Mouse (Mus musculus) hindbrain, embryonic 16.5 days (tissue): Measurements from ENCODE around the gene Eda. TPM values are rescaled to one million over a fixed set of nuclear protein-coding genes. Genes with fewer than 3 reads are reported as not detected.

Source experiments
- ATAC-seq: fragments of 200-750 bp; cut with Nextera tagmentation; 2 replicates; pipeline ENCODE4 v1.8.0; 2017; ENCODE audit warnings: moderate TSS enrichment, moderate library complexity
- H3K27ac ChIP-seq: fragments of 300-500 bp; sonication (generic); 2 replicates; pipeline ENCODE4 v1.5.1; 2014; ENCODE audit warnings: low read depth, mild to moderate bottlenecking, control low read depth, low read length, moderate library complexity
- H3K27me3 ChIP-seq: fragments of 300-500 bp; sonication (generic); replicated peaks from 2 replicates; pipeline ENCODE4 v1.6.1; 2014; ENCODE audit warnings: low read length; ENCODE audit not compliant: control insufficient read depth, insufficient read depth
- H3K36me3 ChIP-seq: fragments of 300-500 bp; sonication (generic); 2 replicates; pipeline ENCODE4 v1.6.1; 2014; ENCODE audit warnings: mild to moderate bottlenecking, low read length, moderate library complexity, mixed read lengths; ENCODE audit not compliant: control insufficient read depth, insufficient read depth
- H3K4me1 ChIP-seq: fragments of 300-500 bp; sonication (generic); 2 replicates; pipeline ENCODE4 v1.6.1; 2014; ENCODE audit warnings: low read depth, low read length; ENCODE audit not compliant: control insufficient read depth, insufficient read depth
- H3K4me2 ChIP-seq: fragments of 300-500 bp; sonication (generic); 2 replicates; pipeline ENCODE4 v1.6.1; 2014; ENCODE audit warnings: mild to moderate bottlenecking, low read length, control low read depth, moderate library complexity
- H3K4me3 ChIP-seq: fragments of 300-500 bp; sonication (generic); 2 replicates; pipeline ENCODE4 v1.5.1; 2014; ENCODE audit warnings: mild to moderate bottlenecking, low read length, control low read depth, moderate library complexity
- H3K9ac ChIP-seq: fragments of 300-500 bp; sonication (generic); 2 replicates; pipeline ENCODE4 v1.6.1; 2014; ENCODE audit warnings: low read depth, mild to moderate bottlenecking, control low read depth, low read length, moderate library complexity
- H3K9me3 ChIP-seq: fragments of 300-500 bp; sonication (generic); 2 replicates; pipeline ENCODE4 v1.6.1; 2014; ENCODE audit warnings: mild to moderate bottlenecking, low read length, moderate library complexity; ENCODE audit not compliant: control insufficient read depth
- WGBS: fragments of 180-500 bp; shearing (Covaris S2); extraction: QIAGEN DNeasy Blood & Tissue Kit; methylation state at CpG from one replicate; pipeline ENCODE4 v1.1.7; 2014; 5-methylcytosine and 5-hydroxymethylcytosine counted together
- polyA plus RNA-seq: library from polyadenylated mRNA; unstranded; fragments of >200 nt; fragmentation: Nextera tagmentation; extraction: Ambion mirVana; gene quantifications from 2 replicates; pipeline ENCODE4 v1.2.1, GENCODE M21; 2015

The Eda gene
- polyA plus RNA-seq, 1 experiment from 2014 or later = 2.5 TPM

DNA sequence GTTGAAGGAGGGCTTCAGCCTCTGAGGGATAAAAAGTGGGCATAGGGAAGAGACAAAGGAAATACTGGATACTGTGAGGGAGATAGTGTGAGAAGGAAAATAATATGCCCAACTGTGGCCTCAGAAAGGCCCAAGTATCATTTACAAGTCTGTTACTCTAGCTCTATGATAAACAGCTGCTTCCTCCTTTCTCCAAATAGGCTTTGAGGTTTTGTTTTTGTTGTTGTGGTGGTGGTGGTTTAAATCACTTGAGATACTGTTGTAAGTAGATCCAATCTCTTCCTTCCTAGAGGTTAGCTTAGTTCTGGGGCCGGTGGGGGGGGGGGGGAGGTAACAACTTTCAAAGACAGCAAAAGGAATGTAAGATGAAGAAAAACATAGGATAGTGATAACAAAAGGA, 143.0 kb downstream of the Eda start:
- Histone ChIP-seq H3K9me3 (no peaks in the 10 kb centered on the region), H3K36me3 (no peaks in the 10 kb centered on the region), H3K4me3 (no peak overlapping the region), H3K4me2 (no peak overlapping the region), H3K27ac (no peak overlapping the region), H3K9ac (no peak overlapping the region), H3K27me3 (peaks cover 2% of the 10 kb centered on the region; the same call in 1 of the 2 replicates), H3K4me1 (no peaks in the 10 kb centered on the region)
- no peak for ATAC-seq
- WGBS = 53% methylated on average over 1 of the region's 1 CpGs

DNA sequence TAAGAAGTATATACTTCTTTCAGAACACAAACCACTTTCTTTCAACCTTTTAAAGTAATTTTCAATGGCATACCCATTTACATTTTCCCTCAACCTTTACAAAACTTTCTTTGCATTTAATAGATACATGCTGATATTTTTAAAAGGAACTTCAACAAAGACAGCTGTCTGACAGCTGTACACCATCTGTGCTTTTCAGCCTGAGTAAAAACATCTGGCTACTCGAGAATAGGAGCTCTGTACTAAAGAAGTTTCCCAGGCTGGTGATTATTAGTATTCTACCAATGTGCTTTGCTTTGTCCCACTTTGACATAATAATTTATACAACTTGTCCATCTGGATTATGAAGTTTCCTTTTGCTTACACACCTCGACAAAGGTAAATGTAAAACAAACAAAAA, 219.9 kb downstream of the Eda start:
- H3K9me3 ChIP-seq = no peaks in the 10 kb centered on the region
- no peak overlapping the region for H3K4me2 ChIP-seq
- no peaks in the 10 kb centered on the region for H3K27me3 ChIP-seq
- H3K4me3 ChIP-seq = no peak overlapping the region
- WGBS = 40% methylated on average over 2 of the region's 2 CpGs
- no peak overlapping the region for H3K9ac ChIP-seq
- no peaks in the 10 kb centered on the region for H3K36me3 ChIP-seq
- H3K4me1 ChIP-seq = no peaks in the 10 kb centered on the region
- ATAC-seq = no peak
- no peak overlapping the region for H3K27ac ChIP-seq

DNA sequence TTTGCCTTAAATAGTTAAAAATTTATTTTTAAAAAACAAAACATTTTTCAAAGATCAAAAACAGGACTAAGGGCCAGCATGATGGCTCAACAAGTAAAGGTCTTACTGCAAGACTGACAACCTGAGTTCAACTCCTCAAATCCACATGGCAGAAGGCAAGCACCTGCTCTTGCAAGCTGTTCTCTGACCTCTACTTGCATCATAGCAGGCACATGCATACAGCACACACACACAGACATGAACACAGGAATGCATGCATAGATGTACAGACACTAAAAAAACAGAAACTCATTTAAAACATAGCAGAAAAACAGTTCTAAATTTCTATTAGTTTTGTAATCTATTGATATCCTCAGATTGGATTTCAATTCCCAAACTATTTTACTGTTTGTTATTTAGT, 338.2 kb downstream of the Eda start:
- Histone ChIP-seq H3K9ac (no peak overlapping the region), H3K27ac (no peak overlapping the region), H3K27me3 (no peaks in the 10 kb centered on the region; the same call in 1 of the 2 replicates), H3K4me3 (no peak overlapping the region), H3K9me3 (no peaks in the 10 kb centered on the region), H3K4me2 (no peak overlapping the region), H3K4me1 (no peaks in the 10 kb centered on the region), H3K36me3 (no peaks in the 10 kb centered on the region)
- ATAC-seq = no peak

DNA sequence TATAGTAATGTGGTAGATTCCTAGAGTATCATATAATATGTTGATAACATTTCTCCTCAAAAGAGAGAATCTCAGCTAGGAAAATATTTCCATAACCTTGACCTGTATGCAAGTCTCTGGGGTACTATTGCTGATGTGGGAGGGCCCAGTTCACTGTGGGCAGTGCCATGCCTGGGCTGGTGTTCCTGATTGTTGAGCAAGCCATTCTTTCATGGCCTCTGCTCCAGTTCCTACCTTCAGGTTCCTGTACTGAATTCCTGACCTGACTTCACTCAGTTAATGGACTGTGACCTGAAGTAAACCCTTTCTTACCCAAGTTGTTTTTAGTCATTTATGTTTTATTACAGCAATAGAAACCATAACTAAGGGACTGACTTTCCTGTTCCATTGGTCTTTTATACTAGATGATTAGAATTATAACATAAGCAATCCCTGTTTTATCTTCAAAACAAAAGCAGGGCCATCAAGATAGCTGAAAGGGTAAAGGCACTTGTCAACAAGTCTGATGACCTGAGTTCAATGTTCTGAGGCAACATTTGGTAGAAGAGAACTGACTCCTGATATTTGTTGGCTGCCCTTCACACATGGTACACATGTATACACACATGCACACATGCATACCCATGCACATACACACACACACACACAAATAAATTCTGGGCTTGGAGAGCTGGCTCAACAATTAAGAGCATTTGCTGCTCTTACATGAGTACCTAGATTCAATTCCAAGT, 338.9 kb downstream of the Eda start:
- Histone ChIP-seq H3K4me1 (no peaks in the 10 kb centered on the region), H3K4me3 (no peak overlapping the region), H3K27ac (no peak overlapping the region), H3K27me3 (no peaks in the 10 kb centered on the region; the same call in 1 of the 2 replicates), H3K9me3 (no peaks in the 10 kb centered on the region), H3K36me3 (no peaks in the 10 kb centered on the region), H3K4me2 (no peak overlapping the region), H3K9ac (no peak overlapping the region)
- no peak for ATAC-seq

DNA sequence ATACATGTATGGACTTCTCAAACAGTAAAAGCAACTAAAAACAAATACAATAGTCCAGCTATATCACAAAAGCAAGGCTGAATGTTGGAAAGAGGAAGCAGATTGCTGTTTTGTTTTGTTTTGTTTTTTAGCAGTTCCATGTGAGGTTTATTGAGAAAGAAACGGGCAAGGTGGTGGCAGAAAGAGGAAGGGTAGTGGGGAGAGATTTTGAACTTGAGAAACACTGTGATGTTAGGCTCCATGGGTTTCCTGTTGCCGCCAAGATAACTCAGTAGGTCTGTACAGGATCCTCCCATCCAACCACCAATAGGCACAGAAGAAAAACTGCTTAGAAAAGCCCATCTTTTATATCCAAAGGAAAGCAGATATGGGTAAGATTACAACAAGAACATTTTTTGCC, 365.3 kb downstream of the Eda start:
- Histone ChIP-seq H3K4me2 (no peak overlapping the region), H3K27me3 (peaks cover 3% of the 10 kb centered on the region; the same call in 1 of the 2 replicates), H3K36me3 (no peaks in the 10 kb centered on the region), H3K9ac (no peak overlapping the region), H3K9me3 (no peaks in the 10 kb centered on the region), H3K4me3 (no peak overlapping the region), H3K27ac (no peak overlapping the region), H3K4me1 (no peaks in the 10 kb centered on the region)
- no peak for ATAC-seq
- WGBS = 84% methylated on average over 2 of the region's 2 CpGs

DNA sequence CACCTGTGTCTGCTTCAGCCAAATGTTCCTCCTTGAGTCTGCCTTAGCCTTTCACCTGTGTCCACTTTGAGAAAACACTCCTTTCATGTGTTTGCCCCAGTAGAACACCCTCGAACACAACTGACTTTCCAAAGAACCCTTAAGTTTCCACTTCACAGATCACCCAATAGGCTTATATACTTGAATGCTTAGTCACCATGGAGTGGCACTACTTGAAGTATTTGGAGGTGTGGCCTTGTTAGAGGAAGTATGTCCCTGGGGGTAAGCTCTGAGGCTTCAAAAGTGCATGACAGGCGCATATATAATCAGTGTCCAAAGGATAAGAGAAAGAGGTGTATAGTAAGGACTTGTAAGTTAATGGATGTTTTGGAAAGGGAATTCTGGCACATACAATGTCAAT, 369.0 kb downstream of the Eda start:
- H3K36me3 ChIP-seq = no peaks in the 10 kb centered on the region

DNA sequence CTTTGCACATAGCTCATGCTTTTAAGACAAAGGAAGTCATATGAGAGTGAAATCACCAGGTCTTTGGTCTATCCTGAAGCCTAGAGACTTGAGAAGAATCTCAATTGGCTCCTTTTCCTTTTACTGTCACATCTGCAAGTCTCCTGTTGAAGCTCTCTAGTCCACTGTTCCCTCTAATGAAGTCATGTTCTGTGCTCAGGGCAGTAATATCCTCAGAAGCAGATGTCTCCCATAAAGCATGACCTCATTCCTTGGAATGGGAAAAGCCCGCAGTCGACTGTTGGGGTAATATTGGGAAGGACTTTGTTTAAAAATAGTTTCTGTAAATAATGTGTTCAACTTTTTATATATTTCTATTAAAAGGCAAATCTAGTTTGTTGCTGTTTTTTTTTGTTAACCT, 381.6 kb downstream of the Eda start:
- H3K4me3 ChIP-seq = no peak overlapping the region
- no peak overlapping the region for H3K4me2 ChIP-seq
- H3K27ac ChIP-seq = no peak overlapping the region
- ATAC-seq = no peak
- H3K27me3 ChIP-seq = no peaks in the 10 kb centered on the region
- H3K4me1 ChIP-seq = no peaks in the 10 kb centered on the region
- no peaks in the 10 kb centered on the region for H3K36me3 ChIP-seq
- H3K9ac ChIP-seq = no peak overlapping the region
- 91% methylated on average over 2 of the region's 2 CpGs for WGBS
- H3K9me3 ChIP-seq = no peaks in the 10 kb centered on the region

More for the DNA sequence above, 369.0 kb downstream of the Eda start:
- Histone ChIP-seq H3K4me1 (no peaks in the 10 kb centered on the region), H3K9ac (no peak overlapping the region), H3K27me3 (peaks cover 3% of the 10 kb centered on the region; the same call in 1 of the 2 replicates), H3K9me3 (no peaks in the 10 kb centered on the region), H3K4me2 (no peak overlapping the region), H3K27ac (no peak overlapping the region), H3K4me3 (no peak overlapping the region)
- 84% methylated on average over 2 of the region's 2 CpGs for WGBS
- ATAC-seq = no peak

DNA sequence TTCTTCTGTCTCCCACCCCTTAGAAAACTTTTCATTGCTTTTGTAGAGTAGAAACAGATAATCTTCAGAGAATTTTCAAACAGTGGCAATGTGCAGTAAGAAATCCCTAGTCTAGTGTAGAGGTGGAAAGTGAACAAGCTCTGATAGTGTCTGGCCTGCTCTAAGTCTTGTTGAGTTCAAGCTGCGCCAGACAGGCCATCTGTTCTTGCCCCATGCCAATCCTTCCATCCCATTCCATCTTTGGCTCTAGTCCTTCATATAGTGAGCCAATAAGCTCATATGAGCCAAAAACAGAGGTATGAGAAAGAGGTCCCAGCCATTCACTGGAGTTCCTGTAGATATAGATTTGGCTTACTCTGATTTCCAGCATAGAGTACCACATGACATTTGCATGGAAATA, 414.5 kb downstream of the Eda start:
- Histone ChIP-seq H3K4me3 (no peak overlapping the region), H3K9ac (no peak overlapping the region), H3K4me2 (no peak overlapping the region), H3K4me1 (no peaks in the 10 kb centered on the region), H3K36me3 (no peaks in the 10 kb centered on the region), H3K27me3 (no peaks in the 10 kb centered on the region), H3K9me3 (no peaks in the 10 kb centered on the region), H3K27ac (no peak overlapping the region)
- WGBS = 80% methylated on average over 1 of the region's 1 CpGs
- ATAC-seq = no peak

DNA sequence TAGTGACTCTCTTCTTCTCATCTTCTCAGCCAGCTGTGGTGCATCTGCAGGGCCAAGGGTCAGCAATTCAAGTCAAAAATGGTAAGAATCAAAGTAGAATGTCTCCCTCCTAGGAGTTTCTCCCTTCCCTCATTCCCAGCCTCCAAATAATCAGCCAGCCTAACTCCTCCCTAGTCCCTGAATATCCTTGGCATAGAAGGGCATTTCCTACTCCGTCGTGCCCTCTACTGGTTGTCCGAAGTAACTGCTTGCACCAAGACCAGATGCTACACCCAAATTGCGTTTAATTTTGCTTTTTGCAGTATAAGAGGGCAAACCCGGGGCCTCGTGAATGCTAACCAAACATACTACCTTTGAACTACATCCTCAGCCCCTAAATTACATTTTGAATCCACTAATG, 416.9 kb downstream of the Eda start:
- Histone ChIP-seq H3K9me3 (no peaks in the 10 kb centered on the region), H3K36me3 (no peaks in the 10 kb centered on the region), H3K4me2 (no peak overlapping the region), H3K4me1 (no peaks in the 10 kb centered on the region), H3K27ac (no peak overlapping the region), H3K4me3 (no peak overlapping the region), H3K9ac (no peak overlapping the region), H3K27me3 (no peaks in the 10 kb centered on the region)
- ATAC-seq = no peak
- WGBS = 32% methylated on average over 6 of the region's 6 CpGs
